Mouse (Mus musculus) neural tube, embryonic 12.5 days (tissue): ENCODE data around the gene Fgr. TPM values are rescaled to one million over a fixed set of nuclear protein-coding genes. Genes with fewer than 3 reads are reported as not detected.

Source experiments
- ATAC-seq: fragments of 200-750 bp; cut with Nextera tagmentation; 2 replicates; pipeline ENCODE4 v1.8.0; 2017; ENCODE audit warnings: low read depth, mild to moderate bottlenecking, moderate TSS enrichment, moderate library complexity; ENCODE audit not compliant: low FRiP score
- H3K27ac ChIP-seq: fragments of 300-500 bp; sonication (generic); 2 replicates; pipeline ENCODE4 v1.5.1; 2016
- H3K27me3 ChIP-seq: fragments of 300-500 bp; sonication (generic); replicated peaks from 2 replicates; pipeline ENCODE4 v1.6.1; 2016; ENCODE audit warnings: mild to moderate bottlenecking
- H3K36me3 ChIP-seq: fragments of 300-500 bp; sonication (generic); 2 replicates; pipeline ENCODE4 v1.6.1; 2016; ENCODE audit warnings: mild to moderate bottlenecking
- H3K4me1 ChIP-seq: fragments of 300-500 bp; sonication (generic); 2 replicates; pipeline ENCODE4 v1.6.1; 2016
- H3K4me2 ChIP-seq: fragments of 300-500 bp; sonication (generic); replicated peaks from 2 replicates; pipeline ENCODE4 v1.6.1; 2016; ENCODE audit warnings: mild to moderate bottlenecking
- H3K4me3 ChIP-seq: fragments of 300-500 bp; sonication (generic); 2 replicates; pipeline ENCODE4 v1.5.1; 2016
- H3K9ac ChIP-seq: fragments of 300-500 bp; sonication (generic); 2 replicates; pipeline ENCODE4 v1.6.1; 2016; ENCODE audit warnings: mild to moderate bottlenecking
- H3K9me3 ChIP-seq: fragments of 300-500 bp; sonication (generic); 2 replicates; pipeline ENCODE4 v1.6.1; 2016; ENCODE audit warnings: mild to moderate bottlenecking
- WGBS: fragments of 180-500 bp; shearing (Covaris S2); methylation state at CpG from one replicate; pipeline ENCODE4 v1.1.7; 2016; 5-methylcytosine and 5-hydroxymethylcytosine counted together
- polyA plus RNA-seq: library from polyadenylated mRNA; unstranded; fragments of >200 nt; fragmentation: Nextera tagmentation; extraction: Ambion mirVana; gene quantifications from 2 replicates; pipeline ENCODE4 v1.2.1, GENCODE M21; 2016

Gene Fgr
- polyA plus RNA-seq, 1 experiment from 2014 or later = 0.28 TPM

DNA sequence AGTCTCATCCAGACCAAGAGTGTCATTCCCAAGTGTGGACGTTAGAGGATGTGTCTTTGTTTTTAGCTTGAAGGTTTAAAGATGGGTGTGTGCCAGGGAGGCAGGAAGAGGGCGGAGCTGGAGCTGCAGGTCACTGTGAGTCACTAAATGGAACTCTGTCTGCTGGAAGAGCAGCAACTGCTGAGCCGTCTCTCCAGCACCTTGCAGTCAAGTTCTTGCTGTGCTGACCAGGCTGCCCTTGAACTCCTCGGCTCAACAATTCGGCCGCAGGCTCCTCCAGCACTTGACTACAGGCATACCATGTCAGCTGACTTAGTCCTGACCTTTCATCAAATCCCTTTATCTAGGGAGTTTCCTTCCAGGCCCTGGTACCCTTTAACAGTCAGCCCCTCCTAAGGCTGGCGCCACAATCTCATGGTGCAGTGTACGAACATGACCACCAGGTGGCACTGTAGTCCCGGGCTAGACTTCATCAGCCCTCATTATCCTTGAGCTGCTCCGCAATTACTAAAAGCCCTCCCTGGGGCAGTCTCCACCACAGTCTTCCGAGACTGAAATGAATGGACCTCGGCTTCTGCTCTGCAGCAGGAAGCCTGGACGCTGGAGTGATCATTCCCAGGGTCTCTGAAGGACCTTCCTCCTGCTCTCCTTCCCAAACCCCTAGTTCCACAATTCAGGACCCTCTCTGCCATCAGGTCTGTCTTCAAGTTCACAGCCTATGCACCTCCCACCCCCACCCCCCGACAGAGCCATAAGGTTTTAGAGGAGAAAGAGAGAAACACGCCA, 28.4 kb upstream of the Fgr start:
- Histone ChIP-seq H3K9ac (peak overlapping the region; percentile 45), H3K36me3 (no peaks in the 10 kb centered on the region), H3K27me3 (no peaks in the 10 kb centered on the region; the same call in 1 of the 2 replicates), H3K27ac (peak overlapping the region; percentile 21; the same call in 1 of the 2 replicates), H3K4me1 (peaks cover 15% of the 10 kb centered on the region), H3K4me3 (0 out of 2 replicates have a peak overlapping the region, but pooled peaks have one; percentile 2), H3K9me3 (no peaks in the 10 kb centered on the region), H3K4me2 (peak overlapping the region; percentile 57)
- peak; percentile 82 for ATAC-seq
- 8% methylated on average over 15 of the region's 15 CpGs for WGBS

DNA sequence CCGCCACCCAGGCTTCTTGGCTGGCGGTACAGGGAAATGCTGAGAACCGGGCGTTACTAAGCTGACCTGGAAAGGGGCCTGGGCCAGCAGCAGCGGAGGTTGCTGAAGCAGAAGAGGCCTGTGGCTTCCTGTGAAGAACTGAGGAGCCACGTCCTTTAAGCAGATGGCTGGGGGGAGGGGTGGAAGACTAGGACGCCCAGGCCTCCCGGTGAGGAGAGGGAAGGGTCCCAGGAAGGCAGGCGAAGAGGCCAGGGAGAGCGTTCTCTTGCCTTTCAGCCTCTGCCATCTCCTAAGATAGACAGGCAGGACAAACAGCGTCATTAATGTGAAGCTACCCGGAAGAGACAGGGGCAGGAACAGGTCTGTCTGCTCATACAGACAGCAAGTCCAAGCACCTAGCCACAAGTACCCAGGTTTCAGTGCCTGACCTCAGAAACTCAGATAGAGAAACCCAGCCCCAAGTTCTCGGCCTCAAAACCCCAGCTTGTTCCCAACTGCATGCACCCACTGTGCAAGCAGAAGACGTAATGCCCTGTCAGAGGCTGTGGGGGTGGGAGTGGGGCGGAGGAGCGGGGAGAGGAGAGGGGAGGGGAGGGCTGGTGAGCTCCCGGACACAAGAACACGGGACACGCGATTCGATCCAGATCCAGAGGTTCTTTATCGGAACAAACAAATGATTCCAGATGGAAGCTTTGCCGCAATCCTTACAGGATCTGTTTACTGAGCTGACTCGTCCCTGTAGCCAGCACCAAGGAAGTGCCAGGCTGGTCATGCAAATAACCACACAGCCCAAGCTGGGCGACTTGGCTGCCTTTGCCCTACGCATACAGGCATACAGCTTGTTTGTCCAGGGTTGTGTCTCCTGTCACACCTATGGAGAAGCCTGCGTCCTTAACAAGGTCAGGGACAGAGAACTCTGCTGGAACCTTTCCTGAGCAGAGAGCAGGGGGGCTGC, 27.6 kb upstream of the Fgr start:
- H3K36me3 ChIP-seq = no peaks in the 10 kb centered on the region
- no peaks in the 10 kb centered on the region for H3K9me3 ChIP-seq
- peak overlapping the region; percentile 45 for H3K9ac ChIP-seq
- WGBS = 17% methylated on average over 27 of the region's 27 CpGs
- peak overlapping the region; percentile 21; the same call in 1 of the 2 replicates for H3K27ac ChIP-seq
- no peaks in the 10 kb centered on the region; the same call in 1 of the 2 replicates for H3K27me3 ChIP-seq
- H3K4me2 ChIP-seq = peak overlapping the region; percentile 57
- ATAC-seq = peak; percentile 34
- H3K4me1 ChIP-seq = peaks cover 15% of the 10 kb centered on the region
- H3K4me3 ChIP-seq = 0 out of 2 replicates have a peak overlapping the region, but pooled peaks have one; percentile 2

- H3K4me1 ChIP-seq = peaks cover 18% of the 10 kb centered on the region
- no peaks in the 10 kb centered on the region for H3K36me3 ChIP-seq
- peak overlapping the region; percentile 36; the same call in 1 of the 2 replicates for H3K4me2 ChIP-seq
- WGBS = 29% methylated on average over 24 of the region's 24 CpGs
- ATAC-seq = no peak
- no peak overlapping the region for H3K4me3 ChIP-seq
- no peaks in the 10 kb centered on the region for H3K9me3 ChIP-seq
- no peaks in the 10 kb centered on the region; the same call in 1 of the 2 replicates for H3K27me3 ChIP-seq
- no peak overlapping the region for H3K9ac ChIP-seq
- H3K27ac ChIP-seq = no peak overlapping the region
These were observed 23.9 kb upstream of the Fgr start for GRCm38 (mm10) chr4:132949882-132950532.

GRCm38 (mm10) chr4:132950999-132951398, 22.9 kb upstream of the Fgr start:
- Histone ChIP-seq H3K27ac (no peak overlapping the region), H3K36me3 (no peaks in the 10 kb centered on the region)

DNA sequence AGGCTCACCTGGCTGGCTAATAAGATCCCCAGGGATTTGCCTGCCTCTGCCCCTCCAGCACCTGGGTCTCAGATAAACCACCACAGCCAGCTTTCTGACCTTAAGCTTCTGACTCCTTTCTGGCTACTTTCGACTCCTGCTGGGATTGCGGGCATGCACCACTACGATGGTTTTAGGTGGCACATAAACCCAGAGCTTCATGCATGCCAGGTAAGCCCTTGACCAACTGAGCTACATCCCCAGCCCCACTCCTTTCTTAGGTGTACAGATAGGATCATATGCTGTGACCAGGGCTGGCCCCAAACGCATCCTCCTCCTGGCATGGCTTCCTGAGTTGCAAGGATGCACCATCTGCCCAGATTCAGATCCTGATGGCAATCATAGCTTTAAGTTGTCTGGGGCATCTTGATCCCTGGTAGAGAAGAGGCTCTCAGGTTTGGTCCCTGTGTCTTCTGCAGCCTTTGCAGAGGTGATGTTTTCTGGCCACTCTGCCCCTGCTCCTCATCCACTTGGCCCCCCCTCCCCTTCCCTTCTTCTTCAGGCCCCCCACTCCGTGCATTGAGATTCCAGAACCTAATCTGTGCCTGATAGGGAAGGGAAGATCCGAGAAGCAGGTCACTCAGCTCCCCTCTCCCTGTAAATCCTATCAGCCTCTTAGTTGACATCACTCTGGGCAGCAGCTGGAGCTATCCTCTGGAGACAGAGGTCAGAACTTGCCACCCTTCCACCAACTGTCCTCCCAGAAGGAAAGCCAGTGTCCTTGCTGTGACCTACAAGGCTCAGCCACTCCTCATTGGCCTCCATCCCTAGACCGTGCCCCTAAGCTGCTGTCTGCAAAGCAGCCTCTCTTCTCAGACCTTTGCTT, 19.1 kb upstream of the Fgr start:
- H3K36me3 ChIP-seq = no peaks in the 10 kb centered on the region
- no peak overlapping the region for H3K4me2 ChIP-seq
- peaks cover 19% of the 10 kb centered on the region for H3K4me1 ChIP-seq
- H3K9me3 ChIP-seq = no peaks in the 10 kb centered on the region
- no peaks in the 10 kb centered on the region for H3K27me3 ChIP-seq
- H3K9ac ChIP-seq = no peak overlapping the region
- no peak for ATAC-seq
- H3K4me3 ChIP-seq = no peak overlapping the region
- no peak overlapping the region for H3K27ac ChIP-seq
- 64% methylated on average over 7 of the region's 7 CpGs for WGBS

More at GRCm38 (mm10) chr4:132950999-132951398, 22.9 kb upstream of the Fgr start:
- Histone ChIP-seq H3K4me2 (no peak overlapping the region), H3K4me3 (no peak overlapping the region), H3K9me3 (no peaks in the 10 kb centered on the region), H3K4me1 (peaks cover 18% of the 10 kb centered on the region), H3K9ac (no peak overlapping the region), H3K27me3 (no peaks in the 10 kb centered on the region; the same call in 1 of the 2 replicates)
- 47% methylated on average over 2 of the region's 2 CpGs for WGBS
- ATAC-seq = no peak

- Histone ChIP-seq H3K4me2 (no peak overlapping the region), H3K36me3 (no peaks in the 10 kb centered on the region), H3K9ac (no peak overlapping the region), H3K4me3 (no peak overlapping the region), H3K4me1 (peaks cover 24% of the 10 kb centered on the region), H3K27ac (no peak overlapping the region), H3K9me3 (no peaks in the 10 kb centered on the region), H3K27me3 (no peaks in the 10 kb centered on the region)
- ATAC-seq = no peak
- WGBS = 21% methylated on average over 2 of the region's 2 CpGs
These were observed 18.5 kb upstream of the Fgr start for GRCm38 (mm10) chr4:132955395-132955791.

GRCm38 (mm10) chr4:132958741-132959678, 14.9 kb upstream of the Fgr start:
- Histone ChIP-seq H3K4me3 (no peak overlapping the region), H3K36me3 (no peaks in the 10 kb centered on the region), H3K4me2 (peak overlapping the region; percentile 34), H3K27ac (peak overlapping the region; percentile 64), H3K9me3 (no peaks in the 10 kb centered on the region), H3K4me1 (peaks cover 27% of the 10 kb centered on the region), H3K9ac (no peak overlapping the region), H3K27me3 (no peaks in the 10 kb centered on the region)
- WGBS = 3% methylated on average over 10 of the region's 10 CpGs
- ATAC-seq = peak; percentile 75; the same call in 1 of the 2 replicates

GRCm38 (mm10) chr4:132959679-132960045, 14.2 kb upstream of the Fgr start:
- peaks cover 33% of the 10 kb centered on the region for H3K4me1 ChIP-seq
- no peak overlapping the region for H3K4me3 ChIP-seq
- peak overlapping the region; percentile 64; the same call in 1 of the 2 replicates for H3K27ac ChIP-seq
- no peak for ATAC-seq
- H3K9me3 ChIP-seq = no peaks in the 10 kb centered on the region
- no peaks in the 10 kb centered on the region for H3K27me3 ChIP-seq
- WGBS = 54% methylated on average over 3 of the region's 3 CpGs
- H3K36me3 ChIP-seq = no peaks in the 10 kb centered on the region
- no peak overlapping the region for H3K9ac ChIP-seq
- H3K4me2 ChIP-seq = no peak overlapping the region

GRCm38 (mm10) chr4:132960313-132960712, 13.6 kb upstream of the Fgr start:
- Histone ChIP-seq H3K36me3 (no peaks in the 10 kb centered on the region), H3K4me3 (no peak overlapping the region), H3K9me3 (no peaks in the 10 kb centered on the region), H3K9ac (no peak overlapping the region), H3K27ac (no peak overlapping the region), H3K4me2 (no peak overlapping the region), H3K27me3 (no peaks in the 10 kb centered on the region), H3K4me1 (peaks cover 30% of the 10 kb centered on the region)
- 71% methylated on average over 5 of the region's 5 CpGs for WGBS
- ATAC-seq = no peak

DNA sequence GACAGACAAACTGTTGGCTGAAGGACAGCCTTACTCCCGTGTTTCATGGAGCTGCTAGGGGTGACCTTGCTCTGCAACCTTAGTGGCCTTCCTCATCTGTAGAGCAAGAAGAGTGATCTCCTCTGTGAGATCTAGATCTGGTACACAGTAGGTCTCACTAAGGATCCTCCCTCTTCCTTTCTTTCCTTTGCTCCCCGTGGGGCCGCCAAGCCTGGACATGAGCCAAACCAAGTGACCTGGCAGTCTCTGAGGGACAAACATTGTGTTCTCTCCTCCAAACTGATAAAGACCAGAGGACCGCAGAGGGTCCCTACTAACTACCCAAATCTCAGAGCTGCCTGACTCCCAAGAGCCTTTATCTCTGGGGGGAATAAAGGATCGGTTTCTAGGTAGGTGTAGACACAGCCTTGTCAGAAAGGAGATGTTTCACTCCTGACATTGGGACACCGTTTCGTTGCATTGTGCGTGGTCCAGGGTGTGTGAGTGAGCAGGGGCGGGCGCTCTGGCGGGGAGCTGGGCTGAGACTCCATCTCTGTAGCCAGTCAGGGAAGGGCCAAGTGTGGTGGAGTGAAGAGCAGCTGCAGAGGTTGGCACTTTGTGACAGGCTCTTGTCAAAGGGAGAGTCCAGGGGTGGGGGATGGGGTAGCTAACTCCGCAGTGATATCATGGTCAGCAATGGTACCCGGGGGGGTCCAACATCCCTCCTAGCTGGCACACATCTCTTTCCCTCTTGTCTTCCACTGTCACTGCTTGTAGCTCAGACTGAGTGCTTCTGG, 12.8 kb upstream of the Fgr start:
- WGBS = 72% methylated on average over 13 of the region's 13 CpGs
- Histone ChIP-seq H3K9ac (no peak overlapping the region), H3K4me2 (no peak overlapping the region), H3K27me3 (no peaks in the 10 kb centered on the region), H3K36me3 (no peaks in the 10 kb centered on the region), H3K9me3 (no peaks in the 10 kb centered on the region), H3K4me1 (peaks cover 28% of the 10 kb centered on the region), H3K4me3 (no peak overlapping the region), H3K27ac (no peak overlapping the region)
- ATAC-seq = no peak
